Comparison of ENCODE assay signal across 16 mouse cellular contexts in genomic region chrX:143024325-143024971, GRCm38 (mm10).
"Had no signal": no experiment of that assay in that cellular context is flagged by ENCODE, and none has a peak within 500 bp of the region (broad histone marks: within the 10 kb centered on the region; RNA-seq: fewer than 3 reads in every experiment).

No protein-coding gene starts in this region.

- H3K9ac ChIP-seq: kidney, embryonic 15.5 days; limb, embryonic 15.5 days; liver, embryonic 12.5 days; lung, embryonic 14.5 days; midbrain, embryonic 15.5 days; neural tube, embryonic 12.5 days had no signal

- H3K27ac ChIP-seq: kidney, embryonic 15.5 days; left cerebral cortex, adult 2 months; limb, embryonic 15.5 days; liver, embryonic 12.5 days; midbrain, embryonic 15.5 days; neural tube, embryonic 12.5 days had no signal

- H3K4me2 ChIP-seq: kidney, embryonic 15.5 days; limb, embryonic 15.5 days; liver, embryonic 12.5 days; lung, embryonic 14.5 days; midbrain, embryonic 11.5 days; midbrain, embryonic 15.5 days; neural tube, embryonic 12.5 days had no signal

- DNase-seq: kidney, adult 2 months; kidney, postnatal 14 days; lung, embryonic 14.5 days; lung, postnatal 10 days; lung, postnatal 4 days; right cerebral cortex, adult 18-20 months; right cerebral cortex, postnatal 4 days; spleen, adult 18-20 months; thymus, postnatal 36 days had no signal

- H3K36me3 ChIP-seq: kidney, embryonic 15.5 days; limb, embryonic 15.5 days; liver, embryonic 12.5 days; midbrain, embryonic 15.5 days; neural tube, embryonic 12.5 days had no signal

- H3K27me3 ChIP-seq: liver, embryonic 12.5 days; midbrain, embryonic 15.5 days; neural tube, embryonic 12.5 days had no signal

- H3K4me3 ChIP-seq: kidney, embryonic 15.5 days; left cerebral cortex, adult 2 months; limb, embryonic 15.5 days; liver, embryonic 12.5 days; midbrain, embryonic 15.5 days; neural tube, embryonic 12.5 days had no signal

- ATAC-seq: liver, embryonic 12.5 days; midbrain, embryonic 15.5 days had no signal

- H3K9me3 ChIP-seq: kidney, embryonic 15.5 days; limb, embryonic 15.5 days; liver, embryonic 12.5 days; midbrain, embryonic 15.5 days; neural tube, embryonic 12.5 days had no signal

- H3K4me1 ChIP-seq: kidney, embryonic 15.5 days; limb, embryonic 15.5 days; liver, embryonic 12.5 days; midbrain, embryonic 15.5 days; neural tube, embryonic 12.5 days had no signal
